Mouse (Mus musculus): ENCODE data around the gene Srp68.
A peak's percentile ranks its signal among the peaks of the same experiment; 100 is the strongest.

- peak; percentile 92 for TF ChIP-seq POLR2A (IDR thresholded peaks at IDR 0.05; ENCODE audit: insufficient read depth, low read length)
- no peak for TF ChIP-seq CTCF (IDR thresholded peaks at IDR 0.05; ENCODE audit: low read depth, low read length)
These were observed at the start of gene Srp68 for GRCm38 (mm10) chr11:116274045-116274666.

Data from ES-Bruce4 (cell line).